Mouse (Mus musculus): ENCODE data around the gene Arhgap31. TPM values are rescaled to one million over a fixed set of nuclear protein-coding genes. Genes with fewer than 3 reads are reported as not detected.

Arhgap31 gene
- polyA plus RNA-seq, 1 experiment from 2014 or later, result 14.0 TPM

GRCm38 (mm10) chr16:38750803-38751202, 37.7 kb upstream of the Arhgap31 start:
- H3K27me3 ChIP-seq, result no peaks in the 10 kb centered on the region
- no peak for ATAC-seq (ENCODE audit: insufficient number of reproducible peaks, insufficient read depth, low FRiP score, low TSS enrichment, low read depth)
- WGBS, result 53% methylated on average over 6 of the region's 6 CpGs
- H3K9me3 ChIP-seq, result no peaks in the 10 kb centered on the region
- H3K9ac ChIP-seq, result no peak overlapping the region
- H3K27ac ChIP-seq, result no peak overlapping the region
- H3K4me3 ChIP-seq, result no peak overlapping the region
- no peak overlapping the region for H3K4me2 ChIP-seq
- H3K4me1 ChIP-seq, result peaks cover 23% of the 10 kb centered on the region
- H3K36me3 ChIP-seq, result 0 out of 2 replicates have a peak, but pooled peaks cover 10% of the 10 kb centered on the region

- H3K9ac ChIP-seq, result no peak overlapping the region
- H3K27me3 ChIP-seq, result no peaks in the 10 kb centered on the region
- ATAC-seq (ENCODE audit: insufficient number of reproducible peaks, insufficient read depth, low FRiP score, low TSS enrichment, low read depth), result no peak
- no peak overlapping the region for H3K4me3 ChIP-seq
- no peak overlapping the region for H3K27ac ChIP-seq
- no peaks in the 10 kb centered on the region for H3K9me3 ChIP-seq
- H3K4me1 ChIP-seq, result peaks cover 7% of the 10 kb centered on the region
- H3K4me2 ChIP-seq, result no peak overlapping the region
- WGBS, result 81% methylated on average over 10 of the region's 10 CpGs
- H3K36me3 ChIP-seq, result 0 out of 2 replicates have a peak, but pooled peaks cover 6% of the 10 kb centered on the region
Observed at GRCm38 (mm10) chr16:38743941-38744673, 31.0 kb upstream of the Arhgap31 start.

- peak overlapping the region; percentile 84 for H3K27ac ChIP-seq
Observed at GRCm38 (mm10) chr16:38742659-38743131, 29.6 kb upstream of the Arhgap31 start.

GRCm38 (mm10) chr16:38742113-38742658, 29.1 kb upstream of the Arhgap31 start, which contains the start of gene B4galt4:
Gene B4galt4, plus strand, starts transcription at chr16:38742264.
- Histone ChIP-seq H3K4me2 (peak within 1 kb of the TSS; percentile 86), H3K9ac (peak within 1 kb of the TSS; percentile 85), H3K9me3 (no peaks in the 10 kb centered on the region), H3K4me3 (peak within 1 kb of the TSS; percentile 73), H3K27me3 (no peaks in the 10 kb centered on the region), H3K27ac (peak within 1 kb of the TSS; percentile 84), H3K4me1 (peaks cover 7% of the 10 kb centered on the region), H3K36me3 (0 out of 2 replicates have a peak, but pooled peaks cover 6% of the 10 kb centered on the region)
- WGBS, result under 1% methylated on average over 53 of the region's 69 CpGs
- ATAC-seq (ENCODE audit: insufficient number of reproducible peaks, insufficient read depth, low FRiP score, low TSS enrichment, low read depth), result peak; percentile 91

More at GRCm38 (mm10) chr16:38742659-38743131, 29.6 kb upstream of the Arhgap31 start:
- ATAC-seq (ENCODE audit: insufficient number of reproducible peaks, insufficient read depth, low FRiP score, low TSS enrichment, low read depth), result peak; percentile 74
- H3K27me3 ChIP-seq, result no peaks in the 10 kb centered on the region
- H3K36me3 ChIP-seq, result 0 out of 2 replicates have a peak, but pooled peaks cover 6% of the 10 kb centered on the region
- WGBS, result under 1% methylated on average over 13 of the region's 13 CpGs
- peak overlapping the region; percentile 85 for H3K9ac ChIP-seq
- H3K9me3 ChIP-seq, result no peaks in the 10 kb centered on the region
- peaks cover 7% of the 10 kb centered on the region for H3K4me1 ChIP-seq
- H3K4me2 ChIP-seq, result peak overlapping the region; percentile 86
- H3K4me3 ChIP-seq, result peak overlapping the region; percentile 73

GRCm38 (mm10) chr16:38741204-38741903, 28.3 kb upstream of the Arhgap31 start:
- no peak for ATAC-seq (ENCODE audit: insufficient number of reproducible peaks, insufficient read depth, low FRiP score, low TSS enrichment, low read depth)
- peak overlapping the region; percentile 86 for H3K4me2 ChIP-seq
- no peak overlapping the region for H3K27ac ChIP-seq
- no peaks in the 10 kb centered on the region for H3K9me3 ChIP-seq
- H3K9ac ChIP-seq, result no peak overlapping the region
- 0 out of 2 replicates have a peak, but pooled peaks cover 6% of the 10 kb centered on the region for H3K36me3 ChIP-seq
- peak overlapping the region; percentile 73 for H3K4me3 ChIP-seq
- H3K27me3 ChIP-seq, result no peaks in the 10 kb centered on the region
- peaks cover 7% of the 10 kb centered on the region for H3K4me1 ChIP-seq
- 77% methylated on average over 13 of the region's 13 CpGs for WGBS

- Histone ChIP-seq H3K9ac (no peak overlapping the region), H3K4me3 (no peak overlapping the region), H3K9me3 (no peaks in the 10 kb centered on the region), H3K36me3 (no peaks in the 10 kb centered on the region), H3K4me2 (peak overlapping the region; percentile 0; the same call in 1 of the 2 replicates), H3K4me1 (peaks cover 10% of the 10 kb centered on the region), H3K27ac (no peak overlapping the region), H3K27me3 (no peaks in the 10 kb centered on the region)
- WGBS, result 45% methylated on average over 8 of the region's 8 CpGs
- no peak for ATAC-seq (ENCODE audit: insufficient number of reproducible peaks, insufficient read depth, low FRiP score, low TSS enrichment, low read depth)
Observed at GRCm38 (mm10) chr16:38730921-38731320, 17.8 kb upstream of the Arhgap31 start.

- H3K4me1 ChIP-seq, result peaks cover 10% of the 10 kb centered on the region
- H3K27ac ChIP-seq, result no peak overlapping the region
- peak; percentile 48; the same call in 1 of the 2 replicates for ATAC-seq (ENCODE audit: insufficient number of reproducible peaks, insufficient read depth, low FRiP score, low TSS enrichment, low read depth)
- 54% methylated on average over 15 of the region's 15 CpGs for WGBS
- no peaks in the 10 kb centered on the region for H3K9me3 ChIP-seq
- no peak overlapping the region for H3K9ac ChIP-seq
- no peaks in the 10 kb centered on the region for H3K27me3 ChIP-seq
- no peaks in the 10 kb centered on the region for H3K36me3 ChIP-seq
- H3K4me2 ChIP-seq, result peak overlapping the region; percentile 38
- no peak overlapping the region for H3K4me3 ChIP-seq
Observed at GRCm38 (mm10) chr16:38729610-38730288, 16.7 kb upstream of the Arhgap31 start.

- no peak overlapping the region for H3K9ac ChIP-seq
- H3K27me3 ChIP-seq, result no peaks in the 10 kb centered on the region
- H3K9me3 ChIP-seq, result no peaks in the 10 kb centered on the region
- H3K36me3 ChIP-seq, result no peaks in the 10 kb centered on the region
- H3K27ac ChIP-seq, result no peak overlapping the region
- no peak; the same call in 1 of the 2 replicates for ATAC-seq (ENCODE audit: insufficient number of reproducible peaks, insufficient read depth, low FRiP score, low TSS enrichment, low read depth)
- peaks cover 10% of the 10 kb centered on the region for H3K4me1 ChIP-seq
- WGBS, result 81% methylated on average over 6 of the region's 6 CpGs
- no peak overlapping the region for H3K4me2 ChIP-seq
- no peak overlapping the region for H3K4me3 ChIP-seq
Observed at GRCm38 (mm10) chr16:38729139-38729538, 16.1 kb upstream of the Arhgap31 start.

GRCm38 (mm10) chr16:38728576-38729132, 15.6 kb upstream of the Arhgap31 start:
- ATAC-seq (ENCODE audit: insufficient number of reproducible peaks, insufficient read depth, low FRiP score, low TSS enrichment, low read depth), result no peak
- Histone ChIP-seq H3K4me3 (no peak overlapping the region), H3K36me3 (no peaks in the 10 kb centered on the region), H3K4me1 (peaks cover 10% of the 10 kb centered on the region), H3K9me3 (no peaks in the 10 kb centered on the region), H3K27me3 (no peaks in the 10 kb centered on the region), H3K27ac (no peak overlapping the region), H3K4me2 (no peak overlapping the region), H3K9ac (no peak overlapping the region)
- whole genome bisulfite sequencing, result 90% methylated on average over 15 of the region's 15 CpGs

GRCm38 (mm10) chr16:38724974-38725373, 11.9 kb upstream of the Arhgap31 start:
- no peak overlapping the region for H3K9ac ChIP-seq
- peaks cover 8% of the 10 kb centered on the region for H3K4me1 ChIP-seq
- no peak for ATAC-seq (ENCODE audit: insufficient number of reproducible peaks, insufficient read depth, low FRiP score, low TSS enrichment, low read depth)
- H3K27ac ChIP-seq, result peak overlapping the region; percentile 48; the same call in 1 of the 2 replicates
- H3K27me3 ChIP-seq, result no peaks in the 10 kb centered on the region
- no peak overlapping the region for H3K4me2 ChIP-seq
- no peaks in the 10 kb centered on the region for H3K36me3 ChIP-seq
- H3K9me3 ChIP-seq, result no peaks in the 10 kb centered on the region
- no peak overlapping the region for H3K4me3 ChIP-seq
- WGBS, result 69% methylated on average over 13 of the region's 13 CpGs

All from embryonic facial prominence, embryonic 13.5 days (tissue).